Mouse (Mus musculus): Measurements from ENCODE around the gene Entpd5.

Entpd5 gene

DNA sequence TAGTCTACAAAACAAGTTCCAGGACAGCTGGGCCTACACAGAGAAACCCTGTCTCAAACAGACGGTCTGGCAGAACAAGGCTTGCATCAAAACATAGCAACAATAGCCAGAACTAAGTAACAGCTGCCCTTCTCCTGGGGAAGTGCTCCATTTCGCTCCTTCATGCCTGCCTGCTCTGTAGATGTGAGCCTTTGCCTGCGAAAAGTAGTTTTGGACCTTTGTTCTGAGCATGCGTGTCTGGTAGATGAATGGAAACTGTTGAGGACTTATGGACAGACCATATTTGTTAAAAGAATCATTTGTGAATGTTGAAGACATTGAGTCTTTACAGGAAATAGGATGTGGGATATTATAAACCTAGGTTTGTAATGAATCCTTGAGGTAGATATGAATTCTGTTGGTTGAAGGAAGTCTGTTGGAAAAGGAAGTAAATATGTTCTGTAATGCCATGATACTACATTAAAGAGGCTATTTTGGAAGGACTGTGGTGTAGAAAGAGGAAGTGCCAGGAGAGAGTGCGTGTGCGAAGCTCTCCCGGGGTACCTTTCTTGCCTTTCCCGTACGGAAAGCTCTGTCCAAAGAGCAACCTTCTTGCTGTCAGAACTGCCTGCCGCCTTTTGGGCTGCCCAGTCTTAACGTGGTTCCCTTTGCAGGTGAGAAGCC lies 71.7 kb downstream of the Entpd5 start:
- no peak for DNase-seq (ENCODE audit: low read depth)

DNA sequence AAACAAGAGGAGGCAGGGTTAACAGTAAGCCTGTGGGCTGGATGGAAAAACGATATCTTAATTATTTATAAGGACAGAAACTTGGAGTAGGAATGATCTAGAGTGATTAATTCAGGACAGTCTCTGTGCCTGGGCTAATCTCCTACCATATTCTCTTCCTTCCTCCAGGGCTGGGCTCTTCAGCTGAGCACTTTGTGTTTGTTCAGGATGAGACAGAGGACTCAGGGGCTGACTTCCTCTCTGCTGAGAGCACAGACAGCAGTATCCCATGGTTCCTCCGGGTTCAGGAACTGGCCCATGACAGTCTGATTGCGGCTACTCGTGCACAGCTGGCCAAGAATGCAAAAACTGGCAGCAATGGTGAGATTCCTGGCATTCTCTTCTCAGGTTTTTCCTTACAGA lies 81.7 kb downstream of the Entpd5 start:
- peak; percentile 49 for DNase-seq (ENCODE audit: low read depth)

Data from NIH3T3 (cell line).